Mouse (Mus musculus): Measurements from ENCODE around the gene Pde9a.

The Pde9a gene

GRCm38 (mm10) chr17:31433978-31434797 lies 48.2 kb downstream of the Pde9a start:
- no peak for DNase-seq

DNA sequence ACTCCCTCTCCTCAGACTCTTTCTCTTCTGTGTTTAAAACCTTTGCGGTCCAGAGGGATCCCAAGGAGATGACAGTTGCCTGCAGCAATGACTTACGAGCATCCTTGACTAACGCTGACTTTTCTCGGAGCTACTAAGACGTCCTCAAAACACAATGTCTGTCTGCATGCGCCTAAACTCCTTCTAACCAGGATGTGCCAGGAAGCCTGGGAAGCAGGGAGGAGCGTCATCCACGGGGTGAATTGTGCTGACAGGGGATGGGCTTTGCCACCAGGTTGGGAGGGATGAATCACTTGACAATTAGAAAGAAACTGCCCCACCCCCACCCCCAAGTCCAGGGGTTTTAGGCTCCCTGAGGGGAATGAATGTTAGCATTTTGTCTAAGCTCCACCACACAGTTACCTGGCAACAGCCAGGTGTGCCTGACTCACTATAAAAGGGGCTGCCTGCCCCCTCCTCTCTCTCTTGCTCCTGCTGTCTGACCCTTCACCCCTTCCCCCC lies 48.9 kb downstream of the Pde9a start:
- DNase-seq, result no peak

DNA sequence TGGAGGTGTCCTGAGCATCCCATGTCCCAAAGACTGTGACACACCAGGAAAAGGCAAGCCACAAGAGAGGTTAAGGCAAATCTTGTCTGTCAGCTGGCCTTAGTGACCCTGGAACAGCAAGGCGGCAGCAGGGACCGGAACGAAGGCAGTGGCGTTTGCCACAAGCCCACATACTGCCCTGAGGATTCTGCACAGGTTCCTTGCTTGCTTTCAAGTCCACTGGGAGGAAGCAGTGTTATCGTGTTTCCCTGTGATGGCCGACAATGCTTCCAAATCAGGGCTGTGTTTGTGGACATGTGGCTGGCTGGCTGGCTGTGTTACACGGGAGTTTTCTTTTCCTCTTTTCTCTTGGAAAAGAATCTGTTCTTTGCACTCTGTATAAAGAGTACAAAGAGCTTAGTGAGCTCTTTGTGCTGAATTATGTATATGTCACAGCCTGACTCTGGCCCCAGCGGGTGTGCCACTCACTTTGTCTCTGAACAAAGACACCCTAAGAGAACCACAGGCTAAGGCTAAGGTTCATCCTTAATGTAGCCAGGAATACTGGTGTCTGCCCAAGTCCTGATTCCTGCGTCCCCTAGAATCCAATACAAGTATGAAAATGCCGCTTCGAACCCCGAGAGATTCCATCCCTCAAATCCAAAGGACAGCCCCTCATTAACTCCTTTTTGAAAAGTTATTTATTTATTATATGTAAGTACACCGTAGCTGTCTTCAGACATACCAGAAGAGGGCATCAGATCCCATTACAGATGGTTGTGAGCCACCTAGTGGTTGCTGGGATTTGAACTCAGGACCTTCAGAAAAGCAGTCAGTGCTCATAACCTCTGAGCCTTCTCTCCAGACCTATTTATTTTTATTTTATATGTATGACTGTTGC lies 50.2 kb downstream of the Pde9a start:
- no peak for DNase-seq

GRCm38 (mm10) chr17:31436814-31437406 lies 50.9 kb downstream of the Pde9a start:
- DNase-seq, result no peak

DNA sequence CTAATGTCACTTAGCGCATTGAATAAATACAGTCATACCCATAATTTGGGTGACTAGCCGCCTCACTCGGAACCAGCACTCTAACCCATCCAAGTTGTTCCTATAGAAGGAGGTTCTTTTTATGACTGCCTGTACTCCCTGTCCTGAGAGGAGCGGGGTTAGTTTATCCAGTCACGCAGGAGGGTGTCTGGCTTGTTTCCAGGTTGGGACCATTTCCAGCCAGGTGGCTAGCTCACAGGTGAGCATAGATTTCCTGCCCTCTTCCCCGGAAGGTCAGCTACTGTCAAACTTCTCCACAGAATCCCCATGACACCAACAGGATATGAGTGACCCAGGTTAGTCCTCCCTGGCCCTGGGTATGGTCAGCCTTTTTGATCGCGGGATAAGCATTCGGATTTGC lies 51.5 kb downstream of the Pde9a start:
- no peak for DNase-seq

DNA sequence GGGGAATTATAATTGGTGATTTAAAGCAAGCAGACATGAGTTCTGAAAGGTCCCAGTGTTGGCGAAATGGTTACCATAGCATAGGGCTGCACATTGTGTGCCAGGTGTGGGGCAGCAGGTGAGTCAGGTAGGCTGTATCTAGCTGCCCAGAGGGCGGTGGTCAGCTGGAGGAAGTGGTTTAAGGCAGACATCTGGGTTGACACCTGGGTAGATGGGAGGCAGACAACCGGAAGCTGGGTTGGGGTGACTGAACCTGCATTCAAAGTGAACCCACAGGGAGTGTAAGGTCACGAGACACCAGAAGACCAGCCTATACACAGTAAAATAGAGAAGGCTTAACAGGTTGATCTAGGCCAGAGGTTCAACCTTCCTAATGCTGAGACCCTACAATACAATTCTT lies 54.0 kb downstream of the Pde9a start:
- no peak for DNase-seq

DNA sequence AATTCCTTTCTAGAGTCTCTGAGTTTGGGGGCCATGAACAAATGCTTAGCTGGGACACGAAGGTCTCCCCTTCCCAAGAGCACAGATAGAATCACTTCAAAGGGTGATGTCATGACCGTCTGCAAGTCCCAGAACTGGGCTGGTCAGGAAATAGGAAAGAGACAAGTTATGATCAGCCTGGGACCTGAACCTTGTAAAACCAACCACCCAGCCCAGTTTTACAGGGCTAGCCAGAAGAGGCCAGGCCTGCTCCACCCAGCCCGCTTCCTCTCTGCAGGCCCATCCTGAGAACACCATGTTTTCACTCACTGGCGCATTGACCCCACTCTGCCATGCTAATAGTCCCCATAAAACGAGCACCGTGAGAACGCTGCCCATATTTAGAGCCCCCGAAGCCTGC lies 56.5 kb downstream of the Pde9a start:
- no peak for DNase-seq

- DNase-seq, result no peak
These were observed 58.2 kb downstream of the Pde9a start for GRCm38 (mm10) chr17:31444251-31444650.

- DNase-seq, result no peak
These were observed 59.2 kb downstream of the Pde9a start for GRCm38 (mm10) chr17:31445061-31445731.

- DNase-seq, result no peak
These were observed 61.8 kb downstream of the Pde9a start for GRCm38 (mm10) chr17:31447766-31448165.

- DNase-seq, result no peak
These were observed 62.5 kb downstream of the Pde9a start for GRCm38 (mm10) chr17:31448519-31448918.

DNA sequence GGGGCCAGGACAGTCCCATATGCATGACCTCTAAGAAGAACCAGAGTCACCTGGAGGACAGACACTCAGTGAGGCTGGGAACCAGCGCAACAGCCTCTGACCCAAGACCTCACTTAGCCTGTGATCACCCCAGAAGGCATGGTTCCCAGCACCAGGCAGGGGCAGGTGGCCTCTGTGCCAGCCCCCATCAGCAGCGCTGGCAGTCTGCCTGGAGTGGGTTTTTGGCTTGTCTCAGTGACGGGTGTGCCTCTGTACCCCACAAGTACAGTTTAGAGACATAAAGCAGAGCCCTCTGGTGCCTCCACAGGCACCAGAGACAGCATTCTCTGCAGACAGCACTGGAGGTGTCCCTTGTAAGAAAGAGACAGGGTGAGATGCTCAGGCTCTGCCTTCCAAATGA lies 64.2 kb downstream of the Pde9a start:
- no peak for DNase-seq

- DNase-seq, result peak; percentile 50
These were observed 65.2 kb downstream of the Pde9a start for GRCm38 (mm10) chr17:31451179-31451708.

GRCm38 (mm10) chr17:31452816-31453215 lies 66.8 kb downstream of the Pde9a start:
- no peak for DNase-seq

- no peak for DNase-seq
These were observed 67.5 kb downstream of the Pde9a start for GRCm38 (mm10) chr17:31453476-31453875.

- DNase-seq, result no peak
These were observed 68.0 kb downstream of the Pde9a start for GRCm38 (mm10) chr17:31454056-31454455.

DNA sequence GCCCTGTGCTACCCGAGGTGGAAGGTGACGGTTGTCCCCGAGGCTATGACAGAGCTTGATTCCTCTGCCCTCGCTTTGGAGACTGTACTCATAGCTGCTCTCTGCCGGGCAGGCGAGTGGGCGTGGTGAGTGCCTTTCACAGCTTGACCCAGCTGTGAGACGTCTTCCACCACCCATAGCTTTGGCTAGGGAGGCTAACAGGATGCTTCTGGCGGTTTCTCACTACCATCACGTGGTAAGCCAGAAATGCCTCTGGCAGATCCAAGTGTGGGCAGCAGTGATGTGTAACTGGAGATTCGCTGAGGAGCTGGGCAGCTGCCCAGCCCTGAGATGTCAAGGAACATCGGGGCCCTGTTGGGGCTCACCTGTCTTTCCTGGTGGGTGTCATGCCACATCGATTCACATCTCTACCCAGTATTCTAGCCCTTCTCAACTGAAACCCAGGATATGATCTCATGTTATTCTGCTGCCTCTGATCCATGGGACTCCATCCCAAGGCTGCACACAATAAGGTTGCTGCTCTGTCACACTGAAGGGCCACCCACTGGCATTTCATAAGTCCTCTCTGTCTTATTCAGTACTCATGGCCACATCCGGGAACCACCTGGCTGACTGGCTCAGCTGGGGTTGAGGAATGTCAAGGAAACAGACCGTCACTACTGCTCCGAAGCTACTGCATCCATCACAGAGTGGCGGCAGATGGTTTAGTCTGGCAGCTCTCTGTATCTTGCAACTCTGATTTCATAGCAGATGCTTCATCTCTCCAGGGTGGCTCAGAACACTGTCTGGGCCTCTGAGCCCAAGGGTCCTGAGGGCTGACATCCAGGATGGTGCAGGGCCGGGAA lies 70.9 kb downstream of the Pde9a start:
- peak; percentile 76 for DNase-seq

DNA sequence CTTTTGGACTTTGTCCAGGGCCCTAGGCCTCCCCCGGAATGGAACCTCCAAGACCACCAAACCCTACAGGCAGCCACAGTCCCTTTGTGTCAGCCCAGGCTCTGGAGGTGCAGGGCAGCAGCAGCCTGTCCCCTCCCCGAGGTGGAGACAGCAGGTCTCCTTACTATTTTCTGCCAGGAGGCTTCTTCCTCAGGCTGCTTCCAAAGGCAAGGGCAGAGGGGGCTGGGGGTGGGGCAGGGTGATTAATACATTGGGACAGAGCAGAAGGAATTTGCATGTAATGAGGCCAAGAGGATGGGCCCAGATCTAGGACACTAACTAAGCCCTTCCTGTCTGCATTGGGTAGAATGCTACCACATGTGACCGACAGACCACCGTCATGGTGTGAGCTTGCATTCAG lies 74.4 kb downstream of the Pde9a start:
- DNase-seq, result no peak

GRCm38 (mm10) chr17:31462506-31462905 lies 76.5 kb downstream of the Pde9a start:
- DNase-seq, result no peak

DNA sequence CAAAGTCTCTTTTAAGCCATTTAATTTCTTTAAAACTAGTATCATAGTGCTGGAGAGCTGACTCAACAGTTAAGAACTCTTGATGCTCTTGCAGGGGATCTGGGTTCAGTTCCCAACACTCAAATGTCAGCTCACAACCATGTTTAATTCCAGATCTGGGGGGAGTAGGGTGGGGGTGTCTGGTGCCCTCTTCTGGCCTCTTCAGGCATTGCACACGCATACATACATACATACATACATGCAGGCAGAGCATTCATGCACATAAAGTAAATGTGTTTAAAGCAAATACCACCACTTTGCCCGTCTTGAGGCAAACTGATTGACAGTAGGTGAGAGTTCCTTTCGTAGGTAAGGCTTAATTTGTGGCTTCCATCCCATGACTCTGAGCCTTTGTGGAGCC lies 80.8 kb downstream of the Pde9a start:
- DNase-seq, result no peak

DNA sequence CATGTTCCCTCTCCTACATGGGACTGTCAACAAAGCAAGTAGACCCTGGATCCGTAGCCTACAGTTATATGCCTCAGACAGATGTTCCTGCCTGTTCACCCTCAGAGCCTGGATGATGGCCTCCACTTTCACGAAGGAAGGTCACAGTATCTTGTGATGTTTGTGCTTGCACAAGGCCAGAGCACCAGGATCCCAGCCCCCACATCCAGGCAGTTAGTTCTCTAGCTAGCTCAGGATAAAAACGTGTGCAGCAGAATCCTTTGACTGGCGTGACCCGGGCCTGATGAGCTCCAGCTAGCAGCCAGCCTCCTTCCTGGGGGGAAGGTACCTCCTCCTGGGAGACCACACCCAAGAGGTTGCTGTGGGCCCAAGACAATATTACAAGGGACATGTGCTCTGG lies 82.5 kb downstream of the Pde9a start:
- DNase-seq, result no peak

Measured in cerebellum, adult 11-12 months (tissue).